24 mouse cellular contexts compared by ENCODE assay signal in genomic region chr12:119147753-119148152, GRCm38 (mm10).
DNase-seq lines count a peak whose midpoint lies in the region; ATAC-seq lines count a peak whose summit lies in the region.
"Had no signal": no experiment of that assay in that cellular context is flagged by ENCODE, and none has a peak within 500 bp of the region (broad histone marks: within the 10 kb centered on the region; RNA-seq: fewer than 3 reads in every experiment).

No protein-coding gene starts in this region.

- peak; percentile 67 for ATAC-seq in granulocyte monocyte progenitor cell, adult 5-6 weeks (replicated peaks; ENCODE audit: poor library complexity, severe bottlenecking)
- peak; percentile 57 for ATAC-seq in megakaryocyte progenitor cell, adult 5-6 weeks (replicated peaks; ENCODE audit: poor library complexity)
- no peak for ATAC-seq in monocyte, adult 5-6 weeks (replicated peaks; ENCODE audit: insufficient number of reproducible peaks, low FRiP score, low TSS enrichment, poor library complexity, severe bottlenecking)
- ATAC-seq: forebrain, embryonic 15.5 days; intestine, embryonic 15.5 days; liver, embryonic 12.5 days; liver, postnatal 0 days had no signal

- DNase-seq in CD4-positive, CD25-positive, alpha-beta regulatory T cell, adult 2 months (ENCODE audit: low read depth, low spot score) = peak; percentile 28
- peak; percentile 25 for DNase-seq in Muller cell, postnatal 12 days (ENCODE audit: inconsistent ontology term)
- DNase-seq in thymus, postnatal 14 days = no peak
- no peak for DNase-seq in adrenal gland, postnatal 36 days
- DNase-seq: adrenal gland, postnatal 25 days; cerebellum, adult 11 months; cerebellum, adult 9-10 months; cerebellum, postnatal 36 days; embryo, embryonic 11 days; gastrocnemius, postnatal 10 days; heart, postnatal 4 days; kidney, adult 2 months; kidney, postnatal 4 days; liver, postnatal 0 days; lung, postnatal 36 days; midbrain, embryonic 14.5 days; right cerebral cortex, adult 18-20 months; spleen, adult 18-20 months had no signal

Comparison
In these comparisons a context has a peak if more than half of its experiments do, and no peak if none do; other contexts are left out.
1. DNase-seq: peak in CD4-positive, CD25-positive, alpha-beta regulatory T cell, adult 2 months (single experiment) and Muller cell, postnatal 12 days (single experiment); none in thymus, postnatal 14 days (single experiment) and adrenal gland, postnatal 36 days (0 of 2).